Mouse (Mus musculus) liver, postnatal 0 days (tissue): ENCODE results near the gene Gm5751. TPM values are rescaled to one million over a fixed set of nuclear protein-coding genes. Genes with fewer than 3 reads are reported as not detected.
A peak's percentile ranks its signal among the peaks of the same experiment; 100 is the strongest.

Experiments
- ATAC-seq: fragments of 200-750 bp; cut with Nextera tagmentation; 2 replicates; pipeline ENCODE4 v1.8.0; 2017; ENCODE audit warnings: mild to moderate bottlenecking, moderate library complexity
- DNase-seq: peaks from one replicate; pipeline ENCODE4 v3.0.0-alpha.2; 2016
- H3K27ac ChIP-seq: fragments of 300-500 bp; sonication (generic); 2 replicates; pipeline ENCODE4 v1.5.1; 2014; ENCODE audit warnings: antibody characterized with exemption, moderate library complexity, mild to moderate bottlenecking, low read depth
- H3K27me3 ChIP-seq: fragments of 300-500 bp; sonication (generic); 2 replicates; pipeline ENCODE4 v1.6.1; 2014; ENCODE audit warnings: low read length, control low read depth, mixed read lengths; ENCODE audit not compliant: insufficient read depth
- H3K36me3 ChIP-seq: fragments of 300-500 bp; sonication (generic); replicated peaks from 2 replicates; pipeline ENCODE4 v1.6.1; 2014; ENCODE audit warnings: mild to moderate bottlenecking, control low read depth, low read length, moderate library complexity, mixed read lengths; ENCODE audit not compliant: insufficient read depth
- H3K4me1 ChIP-seq: fragments of 300-500 bp; sonication (generic); 2 replicates; pipeline ENCODE4 v1.6.1; 2014; ENCODE audit warnings: antibody characterized with exemption, mild to moderate bottlenecking, control low read depth; ENCODE audit not compliant: insufficient read depth
- H3K4me2 ChIP-seq: fragments of 300-500 bp; sonication (generic); 2 replicates; pipeline ENCODE4 v1.6.1; 2014; ENCODE audit warnings: low read depth, mild to moderate bottlenecking, low read length, moderate library complexity, mixed read lengths
- H3K4me3 ChIP-seq: fragments of 300-500 bp; sonication (generic); 2 replicates; pipeline ENCODE4 v1.5.1; 2014; ENCODE audit warnings: low read depth, low read length
- H3K9ac ChIP-seq: fragments of 300-500 bp; sonication (generic); replicated peaks from 2 replicates; pipeline ENCODE4 v1.6.1; 2014; ENCODE audit warnings: mild to moderate bottlenecking, moderate library complexity
- H3K9me3 ChIP-seq: fragments of 300-500 bp; sonication (generic); 2 replicates; pipeline ENCODE4 v1.6.1; 2016; ENCODE audit warnings: mild to moderate bottlenecking, control low read depth, low read length, mixed read lengths
- CTCF ChIP-seq: sonication (generic); IDR thresholded peaks from 2 replicates; pipeline ENCODE4 v1.5.1; 2016; ENCODE audit warnings: antibody characterized with exemption, low read depth
- EP300 ChIP-seq: IDR thresholded peaks from 2 replicates; pipeline ENCODE4 v1.6.1; 2016; ENCODE audit warnings: antibody characterized with exemption, low read depth, mild to moderate bottlenecking
- WGBS: fragments of 180-500 bp; shearing (Covaris S2); extraction: QIAGEN DNeasy Blood & Tissue Kit; methylation state at CpG from one replicate; pipeline ENCODE4 v1.1.7; 2014; ENCODE audit not compliant: insufficient replicate concordance; 5-methylcytosine and 5-hydroxymethylcytosine counted together
- polyA plus RNA-seq: library from polyadenylated mRNA; unstranded; fragments of >200 nt; fragmentation: Nextera tagmentation; extraction: Ambion mirVana; gene quantifications from 2 replicates; pipeline ENCODE4 v1.2.1, GENCODE M21; 2015

The Gm5751 gene
- polyA plus RNA-seq, 1 experiment from 2014 or later: not detected

GRCm38 (mm10) chrX:8892343-8893155 is 18.5 kb downstream of the Gm5751 start, which contains the start of gene B630019K06Rik:
Gene B630019K06Rik, plus strand, starts transcription at chrX:8892382.
- Histone ChIP-seq H3K36me3 (no peaks in the 10 kb centered on the region), H3K4me2 (peak within 1 kb of the TSS; percentile 69), H3K4me3 (peak within 1 kb of the TSS; percentile 47), H3K27me3 (peaks cover 13% of the 10 kb centered on the region; the same call in 1 of the 2 replicates), H3K9me3 (no peaks in the 10 kb centered on the region), H3K9ac (peak within 1 kb of the TSS; percentile 48; the same call in 1 of the 2 replicates), H3K27ac (0 out of 2 replicates have a peak within 1 kb of the TSS, but pooled peaks have one; percentile 29), H3K4me1 (no peaks in the 10 kb centered on the region)
- WGBS: 26% methylated on average over 46 of the region's 95 CpGs
- ATAC-seq (peak; percentile 91), DNase-seq (peak; percentile 59)
- no peak for TF ChIP-seq CTCF
- TF ChIP-seq EP300: no peak

- Histone ChIP-seq H3K27ac (no peak overlapping the region), H3K9ac (0 out of 2 replicates have a peak overlapping the region, but pooled peaks have one; percentile 21)
- ATAC-seq: peak; percentile 42
Measured at GRCm38 (mm10) chrX:8893182-8893651, 19.2 kb downstream of the Gm5751 start.

DNA sequence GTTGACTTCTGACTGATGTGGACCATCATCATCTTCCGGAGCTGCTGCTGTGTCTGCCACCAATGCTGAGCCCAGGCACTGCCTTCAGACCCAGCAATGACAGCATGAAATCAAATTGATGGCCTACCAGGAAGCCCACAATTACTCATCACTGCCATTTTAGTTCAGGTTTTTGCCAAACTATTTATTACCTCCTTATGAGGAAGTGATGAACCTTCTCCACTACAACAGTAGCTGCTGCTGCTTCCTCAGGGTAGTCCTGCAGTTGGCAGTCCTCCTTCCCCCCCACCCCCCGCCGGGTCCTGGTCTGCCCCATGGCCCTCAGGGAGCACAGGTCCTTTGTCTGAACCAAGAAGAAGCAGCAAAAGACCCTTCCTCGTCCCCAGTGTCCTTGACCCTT is 26.8 kb downstream of the Gm5751 start:
- no peaks in the 10 kb centered on the region for H3K36me3 ChIP-seq
- H3K4me1 ChIP-seq: no peaks in the 10 kb centered on the region
- WGBS: 54% methylated on average over 4 of the region's 4 CpGs
- no peak overlapping the region for H3K27ac ChIP-seq
- H3K27me3 ChIP-seq: no peaks in the 10 kb centered on the region
- no peak for DNase-seq
- no peaks in the 10 kb centered on the region for H3K9me3 ChIP-seq
- H3K9ac ChIP-seq: no peak overlapping the region
- no peak for ATAC-seq
- no peak overlapping the region for H3K4me3 ChIP-seq
- no peak overlapping the region for H3K4me2 ChIP-seq
- TF ChIP-seq CTCF (no peak), EP300 (no peak)

More at GRCm38 (mm10) chrX:8893182-8893651, 19.2 kb downstream of the Gm5751 start:
- peak overlapping the region; percentile 47 for H3K4me3 ChIP-seq
- H3K9me3 ChIP-seq: no peaks in the 10 kb centered on the region
- peak overlapping the region; percentile 69 for H3K4me2 ChIP-seq
- DNase-seq: peak; percentile 11
- H3K4me1 ChIP-seq: no peaks in the 10 kb centered on the region
- peaks cover 13% of the 10 kb centered on the region; the same call in 1 of the 2 replicates for H3K27me3 ChIP-seq
- no peak for TF ChIP-seq CTCF
- TF ChIP-seq EP300: no peak
- no peaks in the 10 kb centered on the region for H3K36me3 ChIP-seq
- 17% methylated on average over 10 of the region's 42 CpGs for WGBS

- H3K9me3 ChIP-seq: no peaks in the 10 kb centered on the region
- 40% methylated on average over 7 of the region's 7 CpGs for whole genome bisulfite sequencing
- H3K4me1 ChIP-seq: no peaks in the 10 kb centered on the region
- H3K27ac ChIP-seq: no peak overlapping the region
- no peak overlapping the region for H3K4me3 ChIP-seq
- ATAC-seq: no peak
- H3K36me3 ChIP-seq: no peaks in the 10 kb centered on the region
- H3K27me3 ChIP-seq: no peaks in the 10 kb centered on the region
- H3K4me2 ChIP-seq: no peak overlapping the region
- H3K9ac ChIP-seq: no peak overlapping the region
- DNase-seq: no peak
- TF ChIP-seq EP300 (no peak), CTCF (no peak)
Measured at GRCm38 (mm10) chrX:8901906-8902472, 27.9 kb downstream of the Gm5751 start.

DNA sequence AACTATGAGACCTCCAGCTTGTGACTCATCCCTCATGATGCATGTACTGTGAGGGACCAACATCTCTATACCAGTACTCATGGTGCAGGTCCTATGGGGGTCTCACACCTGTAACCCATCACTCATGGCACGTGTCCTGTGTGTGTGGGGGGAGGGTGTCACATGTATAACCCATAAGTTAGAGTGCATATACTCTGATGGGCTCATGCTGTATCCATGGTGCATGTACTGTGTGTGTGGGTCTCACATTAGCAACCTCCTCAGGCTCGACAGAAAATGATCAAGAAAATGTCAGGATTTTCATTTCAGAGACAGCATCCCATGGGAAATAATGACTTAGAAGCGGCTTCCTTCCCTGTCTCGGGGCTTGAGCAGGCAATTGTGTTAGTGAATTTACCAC is 47.0 kb downstream of the Gm5751 start:
- no peak overlapping the region for H3K4me3 ChIP-seq
- H3K27me3 ChIP-seq: no peaks in the 10 kb centered on the region
- WGBS: 51% methylated on average over 4 of the region's 4 CpGs
- H3K27ac ChIP-seq: no peak overlapping the region
- DNase-seq: no peak
- no peak for TF ChIP-seq EP300
- no peak for TF ChIP-seq CTCF
- no peak overlapping the region for H3K9ac ChIP-seq
- no peaks in the 10 kb centered on the region for H3K9me3 ChIP-seq
- H3K4me1 ChIP-seq: no peaks in the 10 kb centered on the region
- no peaks in the 10 kb centered on the region for H3K36me3 ChIP-seq
- ATAC-seq: no peak
- H3K4me2 ChIP-seq: no peak overlapping the region
